Mouse (Mus musculus) heart, adult 9 months (tissue): Measurements from ENCODE around the gene Clec1a.
"Not testable (repeated sequence)": the region's sequence is repeated elsewhere in the genome, so short reads cannot be mapped to it uniquely, and the experiment has no call there.

Experiments
- DNase-seq, 2 experiments: peaks; one replicate each; pipeline ENCODE4 v3.0.0; 2022; ENCODE audit warnings: low spot score in 2 of 2

The Clec1a gene

GRCm38 (mm10) chr6:129451411-129452039 is at the start of gene Clec1a:
Clec1a (minus strand) TSS chr6:129452000.
- peak; percentile 53 to 70 for DNase-seq

GRCm38 (mm10) chr6:129499516-129499915 is 47.7 kb upstream of the Clec1a start:
- DNase-seq: not testable (repeated sequence)

- DNase-seq: no peak
Observed at GRCm38 (mm10) chr6:129497345-129498218, 45.8 kb upstream of the Clec1a start.

- no peak for DNase-seq
Observed at GRCm38 (mm10) chr6:129494924-129495323, 43.1 kb upstream of the Clec1a start.

GRCm38 (mm10) chr6:129480089-129480958 is 28.5 kb upstream of the Clec1a start:
- no peak for DNase-seq

GRCm38 (mm10) chr6:129476404-129477126 is 24.8 kb upstream of the Clec1a start:
- DNase-seq: peak; percentile 11 to 30

GRCm38 (mm10) chr6:129472627-129473026 is 20.8 kb upstream of the Clec1a start:
- no peak for DNase-seq

GRCm38 (mm10) chr6:129471386-129471785 is 19.6 kb upstream of the Clec1a start:
- no peak for DNase-seq

GRCm38 (mm10) chr6:129449743-129450142 is 2.1 kb downstream of the Clec1a start:
- DNase-seq: peak; percentile 49 to 67

- no peak for DNase-seq
Observed at GRCm38 (mm10) chr6:129438033-129438432, 13.8 kb downstream of the Clec1a start.

- no peak for DNase-seq
Observed at GRCm38 (mm10) chr6:129436025-129436424, 15.8 kb downstream of the Clec1a start.

- peak in 1 of 2 experiments; percentile 29 for DNase-seq
Observed at GRCm38 (mm10) chr6:129434239-129434638, 17.6 kb downstream of the Clec1a start.

- DNase-seq: no peak
Observed at GRCm38 (mm10) chr6:129427281-129427680, 24.5 kb downstream of the Clec1a start.

GRCm38 (mm10) chr6:129425812-129426211 is 26.0 kb downstream of the Clec1a start:
- DNase-seq: peak; percentile 63 to 84

GRCm38 (mm10) chr6:129425217-129425616 is 26.6 kb downstream of the Clec1a start:
- no peak for DNase-seq

GRCm38 (mm10) chr6:129423734-129424072 is 28.1 kb downstream of the Clec1a start:
- peak; percentile 72 to 83 for DNase-seq

- peak; percentile 9 to 14 for DNase-seq
Observed at GRCm38 (mm10) chr6:129423040-129423733, 28.6 kb downstream of the Clec1a start.

GRCm38 (mm10) chr6:129422311-129422710 is 29.5 kb downstream of the Clec1a start:
- no peak for DNase-seq

- no peak for DNase-seq
Observed at GRCm38 (mm10) chr6:129414177-129414576, 37.6 kb downstream of the Clec1a start.

GRCm38 (mm10) chr6:129408562-129408961 is 43.2 kb downstream of the Clec1a start, which contains the start of gene Clec9a:
Clec9a (plus strand) TSS chr6:129408862.
- no peak for DNase-seq

- DNase-seq: peak; percentile 31 to 63
Observed at GRCm38 (mm10) chr6:129407324-129407723, 44.5 kb downstream of the Clec1a start.
